Mouse (Mus musculus) kidney, embryonic 14.5 days (tissue): Measurements from ENCODE around the gene Dusp27. TPM values are rescaled to one million over a fixed set of nuclear protein-coding genes. Genes with fewer than 3 reads are reported as not detected.

ENCODE experiments used
- ATAC-seq: fragments of 200-750 bp; cut with Nextera tagmentation; 2 replicates; pipeline ENCODE4 v1.8.0; 2017; ENCODE audit warnings: moderate number of reproducible peaks, mild to moderate bottlenecking, moderate TSS enrichment, moderate library complexity; ENCODE audit not compliant: low FRiP score, low TSS enrichment
- H3K27ac ChIP-seq: fragments of 300-500 bp; sonication (generic); 2 replicates; pipeline ENCODE4 v1.5.1; 2014; ENCODE audit warnings: low read depth, mild to moderate bottlenecking, low read length, moderate library complexity, mixed read lengths
- H3K27me3 ChIP-seq: fragments of 300-500 bp; sonication (generic); 2 replicates; pipeline ENCODE4 v1.6.1; 2014; ENCODE audit warnings: mild to moderate bottlenecking, low read length; ENCODE audit not compliant: control insufficient read depth, insufficient read depth
- H3K36me3 ChIP-seq: fragments of 300-500 bp; sonication (generic); 2 replicates; pipeline ENCODE4 v1.6.1; 2014; ENCODE audit warnings: low read length, mixed read lengths; ENCODE audit not compliant: control insufficient read depth, insufficient read depth
- H3K4me1 ChIP-seq: fragments of 300-500 bp; sonication (generic); 2 replicates; pipeline ENCODE4 v1.6.1; 2014; ENCODE audit warnings: low read length, mixed read lengths; ENCODE audit not compliant: control insufficient read depth, insufficient read depth
- H3K4me2 ChIP-seq: fragments of 300-500 bp; sonication (generic); replicated peaks from 2 replicates; pipeline ENCODE4 v1.6.1; 2014; ENCODE audit warnings: low read depth, mild to moderate bottlenecking, low read length
- H3K4me3 ChIP-seq: fragments of 300-500 bp; sonication (generic); 2 replicates; pipeline ENCODE4 v1.5.1; 2014; ENCODE audit warnings: mild to moderate bottlenecking, low read length
- H3K9ac ChIP-seq: fragments of 300-500 bp; sonication (generic); 2 replicates; pipeline ENCODE4 v1.6.1; 2014; ENCODE audit warnings: low read depth, mild to moderate bottlenecking, low read length, moderate library complexity
- H3K9me3 ChIP-seq: fragments of 300-500 bp; sonication (generic); 2 replicates; pipeline ENCODE4 v1.6.1; 2016; ENCODE audit warnings: low read length; ENCODE audit not compliant: control insufficient read depth
- WGBS: fragments of 180-500 bp; shearing (Covaris S2); extraction: QIAGEN DNeasy Blood & Tissue Kit; methylation state at CpG from one replicate; pipeline ENCODE4 v1.1.7; 2014; 5-methylcytosine and 5-hydroxymethylcytosine counted together
- polyA plus RNA-seq: library from polyadenylated mRNA; unstranded; fragments of >200 nt; fragmentation: Nextera tagmentation; extraction: Ambion mirVana; gene quantifications from 2 replicates; pipeline ENCODE4 v1.2.1, GENCODE M21; 2014

Gene Dusp27
- polyA plus RNA-seq: 0.20 and 0.39 TPM in 2 replicates

GRCm38 (mm10) chr1:166127719-166128118, at the start of gene Dusp27:
Gene Dusp27 (minus strand): TSS chr1:166127922.
- no peak for ATAC-seq
- 42% methylated on average over 4 of the region's 4 CpGs for WGBS
- Histone ChIP-seq H3K9ac (no peak within 1 kb of the TSS), H3K9me3 (no peaks in the 10 kb centered on the region), H3K27me3 (no peaks in the 10 kb centered on the region), H3K4me2 (no peak within 1 kb of the TSS), H3K4me1 (peaks cover 6% of the 10 kb centered on the region; the same call in 1 of the 2 replicates), H3K36me3 (no peaks in the 10 kb centered on the region), H3K4me3 (no peak within 1 kb of the TSS), H3K27ac (no peak within 1 kb of the TSS)

DNA sequence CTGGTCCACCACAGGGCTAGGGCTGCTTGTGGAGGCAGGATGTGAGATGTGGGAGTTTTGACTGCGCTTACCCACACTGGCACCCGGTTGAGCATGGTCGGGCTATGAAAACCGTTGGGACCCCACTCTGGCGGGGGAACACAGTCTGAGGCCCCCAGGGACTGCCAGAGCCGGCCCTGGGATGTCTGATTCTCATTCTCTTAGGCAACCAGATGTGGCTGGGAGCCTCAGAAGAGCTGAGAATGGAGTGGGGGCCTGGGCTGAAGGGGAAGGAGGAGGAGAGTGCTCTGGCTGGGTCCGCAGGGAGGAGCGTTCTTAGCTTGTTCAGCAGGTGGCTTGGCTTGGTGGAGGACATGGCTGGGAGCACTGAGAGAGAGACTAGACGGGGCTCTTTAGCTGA, 45.9 kb upstream of the Dusp27 start:
- Histone ChIP-seq H3K4me1 (no peaks in the 10 kb centered on the region), H3K9ac (no peak overlapping the region), H3K27ac (no peak overlapping the region), H3K4me2 (no peak overlapping the region), H3K4me3 (no peak overlapping the region), H3K27me3 (no peaks in the 10 kb centered on the region), H3K9me3 (no peaks in the 10 kb centered on the region), H3K36me3 (no peaks in the 10 kb centered on the region)
- WGBS: 74% methylated on average over 9 of the region's 9 CpGs
- no peak for ATAC-seq

- Histone ChIP-seq H3K27me3 (no peaks in the 10 kb centered on the region), H3K9me3 (no peaks in the 10 kb centered on the region), H3K36me3 (no peaks in the 10 kb centered on the region), H3K4me3 (no peak overlapping the region), H3K4me1 (no peaks in the 10 kb centered on the region), H3K9ac (no peak overlapping the region), H3K27ac (no peak overlapping the region), H3K4me2 (no peak overlapping the region)
- no peak for ATAC-seq
- WGBS: 86% methylated on average over 3 of the region's 3 CpGs
These were observed 45.3 kb upstream of the Dusp27 start for GRCm38 (mm10) chr1:166172992-166173391.

DNA sequence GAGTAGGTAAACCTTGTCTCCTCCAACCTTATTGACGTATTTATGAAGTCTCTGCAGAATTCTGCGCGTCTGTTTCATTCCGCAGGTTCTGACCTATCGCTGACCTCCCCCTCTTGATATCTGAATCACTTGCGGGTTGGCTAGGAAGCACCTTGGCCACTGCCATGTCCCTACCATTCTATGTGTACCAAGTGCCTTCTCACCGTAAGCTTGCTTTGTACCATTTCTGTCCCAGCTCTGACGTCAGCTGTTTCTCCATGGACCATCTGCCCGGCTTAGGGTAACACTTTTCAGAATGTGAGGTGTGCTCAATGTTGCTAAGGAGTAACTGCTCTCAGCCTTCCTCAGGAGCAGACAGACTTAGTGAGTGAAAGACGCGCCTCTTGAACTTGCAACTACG, 43.1 kb upstream of the Dusp27 start:
- Histone ChIP-seq H3K27me3 (no peaks in the 10 kb centered on the region), H3K4me2 (no peak overlapping the region), H3K9me3 (no peaks in the 10 kb centered on the region), H3K36me3 (no peaks in the 10 kb centered on the region), H3K9ac (no peak overlapping the region), H3K27ac (no peak overlapping the region), H3K4me1 (no peaks in the 10 kb centered on the region), H3K4me3 (no peak overlapping the region)
- no peak for ATAC-seq
- WGBS: 90% methylated on average over 12 of the region's 12 CpGs

- H3K9ac ChIP-seq: no peak overlapping the region
- no peak overlapping the region for H3K4me3 ChIP-seq
These were observed 42.0 kb upstream of the Dusp27 start for GRCm38 (mm10) chr1:166169713-166170112.

GRCm38 (mm10) chr1:166168017-166168416, 40.3 kb upstream of the Dusp27 start:
- no peak overlapping the region for H3K4me2 ChIP-seq
- no peak overlapping the region for H3K9ac ChIP-seq
- no peak overlapping the region for H3K27ac ChIP-seq
- no peaks in the 10 kb centered on the region for H3K4me1 ChIP-seq
- WGBS: 94% methylated on average over 7 of the region's 7 CpGs
- H3K4me3 ChIP-seq: no peak overlapping the region
- H3K27me3 ChIP-seq: no peaks in the 10 kb centered on the region
- H3K36me3 ChIP-seq: no peaks in the 10 kb centered on the region
- no peaks in the 10 kb centered on the region for H3K9me3 ChIP-seq
- ATAC-seq: no peak

More at GRCm38 (mm10) chr1:166169713-166170112, 42.0 kb upstream of the Dusp27 start:
- no peaks in the 10 kb centered on the region for H3K27me3 ChIP-seq
- no peaks in the 10 kb centered on the region for H3K9me3 ChIP-seq
- H3K36me3 ChIP-seq: no peaks in the 10 kb centered on the region
- H3K4me1 ChIP-seq: no peaks in the 10 kb centered on the region
- ATAC-seq: no peak
- WGBS: 78% methylated on average over 7 of the region's 7 CpGs
- no peak overlapping the region for H3K4me2 ChIP-seq
- no peak overlapping the region for H3K27ac ChIP-seq

DNA sequence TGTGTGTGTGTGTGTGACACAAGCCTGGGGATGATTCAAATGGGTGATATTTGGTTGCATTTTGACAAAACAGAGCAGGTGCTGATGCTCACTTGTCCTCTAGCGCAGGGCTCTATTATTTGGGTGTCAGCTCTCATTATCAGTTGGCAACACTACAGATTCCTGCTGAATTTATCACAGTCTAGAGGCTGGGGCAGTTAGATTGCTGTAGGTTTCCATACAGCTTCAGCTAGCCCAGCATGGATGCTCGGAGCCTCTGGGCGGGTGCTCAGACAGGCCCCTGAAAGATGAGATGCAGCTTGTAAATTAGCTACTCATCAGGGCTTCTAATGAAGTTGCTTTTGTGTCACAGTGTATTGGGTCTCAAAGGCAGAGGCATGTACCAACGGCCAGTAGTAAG, 39.7 kb upstream of the Dusp27 start:
- ATAC-seq: no peak
- Histone ChIP-seq H3K27me3 (no peaks in the 10 kb centered on the region), H3K4me1 (no peaks in the 10 kb centered on the region), H3K4me3 (no peak overlapping the region), H3K27ac (no peak overlapping the region), H3K9me3 (no peaks in the 10 kb centered on the region), H3K4me2 (no peak overlapping the region), H3K9ac (no peak overlapping the region), H3K36me3 (no peaks in the 10 kb centered on the region)
- WGBS: 76% methylated on average over 4 of the region's 4 CpGs

GRCm38 (mm10) chr1:166165159-166165558, 37.4 kb upstream of the Dusp27 start:
- ATAC-seq: no peak
- WGBS: 93% methylated on average over 9 of the region's 9 CpGs
- H3K27ac ChIP-seq: no peak overlapping the region

GRCm38 (mm10) chr1:166164580-166164979, 36.9 kb upstream of the Dusp27 start:
- no peak overlapping the region for H3K9ac ChIP-seq
- no peaks in the 10 kb centered on the region for H3K36me3 ChIP-seq
- no peak overlapping the region for H3K4me3 ChIP-seq
- H3K4me1 ChIP-seq: no peaks in the 10 kb centered on the region
- H3K27ac ChIP-seq: no peak overlapping the region
- no peak overlapping the region for H3K4me2 ChIP-seq
- ATAC-seq: no peak
- no peaks in the 10 kb centered on the region for H3K9me3 ChIP-seq
- H3K27me3 ChIP-seq: no peaks in the 10 kb centered on the region
- WGBS: 91% methylated on average over 14 of the region's 14 CpGs

More at GRCm38 (mm10) chr1:166165159-166165558, 37.4 kb upstream of the Dusp27 start:
- Histone ChIP-seq H3K36me3 (no peaks in the 10 kb centered on the region), H3K4me2 (no peak overlapping the region), H3K9me3 (no peaks in the 10 kb centered on the region), H3K9ac (no peak overlapping the region), H3K27me3 (no peaks in the 10 kb centered on the region), H3K4me1 (no peaks in the 10 kb centered on the region), H3K4me3 (no peak overlapping the region)
